17 mouse cellular contexts compared by ENCODE assay signal in genomic region chr14:60427896-60428295, GRCm38 (mm10). TPM values are rescaled to one million over a fixed set of nuclear protein-coding genes. Genes with fewer than 3 reads are reported as not detected.
A peak's percentile ranks its signal among the peaks of the same experiment; 100 is the strongest.
DNase-seq lines count a peak whose midpoint lies in the region; ATAC-seq and TF ChIP-seq lines count a peak whose summit lies in the region.
"Had no signal": no experiment of that assay in that cellular context is flagged by ENCODE, and none has a peak within 500 bp of the region (broad histone marks: within the 10 kb centered on the region; RNA-seq: fewer than 3 reads in every experiment).

No protein-coding gene starts in this region.

- intact Hi-C loops in gastrocnemius, adult 2 months (cut with DNase I) = no loop called here

- H3K36me3 ChIP-seq in heart, embryonic 12.5 days = no peaks in the 10 kb centered on the region
- H3K36me3 ChIP-seq in heart, embryonic 11.5 days (ENCODE audit: control insufficient read depth, insufficient read depth, low read length) = no peaks in the 10 kb centered on the region
- H3K36me3 ChIP-seq in kidney, postnatal 0 days (ENCODE audit: insufficient read depth, low read length) = no peaks in the 10 kb centered on the region
- H3K36me3 ChIP-seq in kidney, embryonic 14.5 days (ENCODE audit: control insufficient read depth, insufficient read depth, low read length) = no peaks in the 10 kb centered on the region
- no peaks in the 10 kb centered on the region for H3K36me3 ChIP-seq in neural tube, embryonic 15.5 days
- H3K36me3 ChIP-seq: lung, embryonic 15.5 days had no signal

- 0 out of 2 replicates have a peak overlapping the region, but pooled peaks have one; percentile 6 for H3K27ac ChIP-seq in heart, embryonic 12.5 days (ENCODE audit: poor library complexity, severe bottlenecking)
- H3K27ac ChIP-seq in heart, embryonic 11.5 days (ENCODE audit: low read depth, low read length) = no peak overlapping the region
- H3K27ac ChIP-seq in kidney, postnatal 0 days = no peak overlapping the region
- no peak overlapping the region for H3K27ac ChIP-seq in kidney, embryonic 14.5 days (ENCODE audit: low read depth, low read length)
- H3K27ac ChIP-seq in neural tube, embryonic 15.5 days (replicated peaks) = 0 out of 2 replicates have a peak overlapping the region, but pooled peaks have one; percentile 5
- H3K27ac ChIP-seq in gastrocnemius, adult 2 months = no peak overlapping the region
- H3K27ac ChIP-seq: forebrain, embryonic 13.5 days; lung, embryonic 15.5 days had no signal

- no peaks in the 10 kb centered on the region for H3K9me3 ChIP-seq in heart, embryonic 12.5 days (replicated peaks)
- no peaks in the 10 kb centered on the region for H3K9me3 ChIP-seq in heart, embryonic 11.5 days (replicated peaks; ENCODE audit: control insufficient read depth, low read length)
- no peaks in the 10 kb centered on the region for H3K9me3 ChIP-seq in kidney, postnatal 0 days (replicated peaks; ENCODE audit: low read length)
- no peaks in the 10 kb centered on the region for H3K9me3 ChIP-seq in kidney, embryonic 14.5 days (ENCODE audit: control insufficient read depth, low read length)
- no peaks in the 10 kb centered on the region for H3K9me3 ChIP-seq in neural tube, embryonic 15.5 days (replicated peaks)
- H3K9me3 ChIP-seq: lung, embryonic 15.5 days had no signal

- H3K9ac ChIP-seq in heart, embryonic 12.5 days = 0 out of 2 replicates have a peak overlapping the region, but pooled peaks have one; percentile 17
- no peak overlapping the region for H3K9ac ChIP-seq in heart, embryonic 11.5 days (ENCODE audit: low read depth, low read length)
- no peak overlapping the region for H3K9ac ChIP-seq in kidney, postnatal 0 days (ENCODE audit: low read depth, low read length)
- no peak overlapping the region for H3K9ac ChIP-seq in kidney, embryonic 14.5 days (ENCODE audit: low read depth, low read length)
- no peak overlapping the region for H3K9ac ChIP-seq in neural tube, embryonic 15.5 days (replicated peaks)
- H3K9ac ChIP-seq: forebrain, embryonic 13.5 days; lung, embryonic 15.5 days had no signal

- H3K27me3 ChIP-seq in heart, embryonic 12.5 days (replicated peaks) = no peaks in the 10 kb centered on the region; the same call in 1 of the 2 replicates
- no peaks in the 10 kb centered on the region for H3K27me3 ChIP-seq in heart, embryonic 11.5 days (ENCODE audit: control insufficient read depth, insufficient read depth, low read length)
- no peaks in the 10 kb centered on the region for H3K27me3 ChIP-seq in kidney, postnatal 0 days (ENCODE audit: insufficient read depth, low read length)
- H3K27me3 ChIP-seq in kidney, embryonic 14.5 days (ENCODE audit: control insufficient read depth, insufficient read depth, low read length) = no peaks in the 10 kb centered on the region
- no peaks in the 10 kb centered on the region for H3K27me3 ChIP-seq in neural tube, embryonic 15.5 days (replicated peaks)
- H3K27me3 ChIP-seq: forebrain, embryonic 13.5 days; lung, embryonic 15.5 days had no signal

- peak; percentile 31 for DNase-seq in kidney, postnatal 0 days (ENCODE audit: low spot score)
- DNase-seq in brain, adult 2 months (ENCODE audit: low read depth, low spot score) = peak; percentile 61
- no peak for DNase-seq in gastrocnemius, adult 2 months
- DNase-seq: B cell, adult 2 months; cerebellum, adult 11-12 months; gastrocnemius, postnatal 10 days; kidney, adult 2 months; left cerebral cortex, postnatal 4 days; thymus, postnatal 4 days had no signal

- 11% methylated on average over 3 of the region's 3 CpGs for WGBS in heart, embryonic 12.5 days
- WGBS in heart, embryonic 11.5 days (ENCODE audit: insufficient replicate concordance) = 17% methylated on average over 3 of the region's 3 CpGs
- WGBS in kidney, postnatal 0 days = 22% methylated on average over 3 of the region's 3 CpGs
- WGBS in kidney, embryonic 14.5 days = 44% methylated on average over 3 of the region's 3 CpGs
- 51% methylated on average over 3 of the region's 3 CpGs for WGBS in neural tube, embryonic 15.5 days

- no peak overlapping the region for H3K4me3 ChIP-seq in heart, embryonic 12.5 days
- H3K4me3 ChIP-seq in heart, embryonic 11.5 days (ENCODE audit: low read depth, low read length) = no peak overlapping the region
- no peak overlapping the region for H3K4me3 ChIP-seq in kidney, postnatal 0 days (replicated peaks; ENCODE audit: low read depth, low read length)
- no peak overlapping the region for H3K4me3 ChIP-seq in kidney, embryonic 14.5 days (ENCODE audit: low read length)
- no peak overlapping the region for H3K4me3 ChIP-seq in neural tube, embryonic 15.5 days (replicated peaks)
- H3K4me3 ChIP-seq in gastrocnemius, adult 2 months = no peak overlapping the region
- H3K4me3 ChIP-seq: forebrain, embryonic 13.5 days; lung, embryonic 15.5 days had no signal

- H3K4me2 ChIP-seq in heart, embryonic 12.5 days = peak overlapping the region; percentile 32; the same call in 1 of the 2 replicates
- H3K4me2 ChIP-seq in heart, embryonic 11.5 days = no peak overlapping the region
- no peak overlapping the region for H3K4me2 ChIP-seq in kidney, postnatal 0 days (ENCODE audit: low read length)
- no peak overlapping the region for H3K4me2 ChIP-seq in kidney, embryonic 14.5 days (replicated peaks; ENCODE audit: low read depth, low read length)
- no peak overlapping the region; the same call in 1 of the 2 replicates for H3K4me2 ChIP-seq in neural tube, embryonic 15.5 days
- H3K4me2 ChIP-seq: forebrain, embryonic 13.5 days; liver, embryonic 11.5 days; lung, embryonic 15.5 days had no signal

- ATAC-seq in heart, embryonic 12.5 days (ENCODE audit: insufficient number of reproducible peaks, low FRiP score) = 0 out of 2 replicates have a peak, but pooled peaks have one; percentile 11
- no peak; the same call in 1 of the 2 replicates for ATAC-seq in heart, embryonic 11.5 days (replicated peaks; ENCODE audit: insufficient number of reproducible peaks, low FRiP score, low TSS enrichment)
- no peak for ATAC-seq in kidney, postnatal 0 days (replicated peaks; ENCODE audit: low FRiP score, low read depth)
- ATAC-seq in kidney, embryonic 14.5 days (ENCODE audit: low FRiP score, low TSS enrichment) = no peak
- no peak for ATAC-seq in neural tube, embryonic 15.5 days (ENCODE audit: low FRiP score)
- ATAC-seq in CD4-positive, CD25-positive, alpha-beta regulatory T cell, adult 4 months = no peak
- ATAC-seq: forebrain, embryonic 13.5 days had no signal

- peaks cover 33% of the 10 kb centered on the region for H3K4me1 ChIP-seq in heart, embryonic 12.5 days (replicated peaks)
- H3K4me1 ChIP-seq in heart, embryonic 11.5 days (ENCODE audit: control insufficient read depth, insufficient read depth, low read length) = peaks cover 9% of the 10 kb centered on the region; the same call in 1 of the 2 replicates
- H3K4me1 ChIP-seq in kidney, postnatal 0 days (replicated peaks; ENCODE audit: insufficient read depth, low read length) = peaks cover 3% of the 10 kb centered on the region; the same call in 1 of the 2 replicates
- 0 out of 2 replicates have a peak, but pooled peaks cover 7% of the 10 kb centered on the region for H3K4me1 ChIP-seq in kidney, embryonic 14.5 days (ENCODE audit: control insufficient read depth, insufficient read depth, low read length)
- peaks cover 17% of the 10 kb centered on the region for H3K4me1 ChIP-seq in neural tube, embryonic 15.5 days
- H3K4me1 ChIP-seq: lung, embryonic 15.5 days had no signal

- no peak for TF ChIP-seq CTCF in kidney, postnatal 0 days (IDR thresholded peaks at IDR 0.05; ENCODE audit: low read depth)
- no peak for TF ChIP-seq CTCF in gastrocnemius, adult 2 months (IDR thresholded peaks at IDR 0.05)

RNA-seq across cellular contexts. Expression of gene Amer2, which starts 54.8 kb away (rescaled TPM):
- polyA plus RNA-seq in heart, embryonic 12.5 days (2016; fragmentation: Nextera tagmentation; extraction: Ambion mirVana) = 1.1 TPM in 2 replicates
- 0.50 and 0.54 TPM in 2 replicates for polyA plus RNA-seq in heart, embryonic 11.5 days (2014; fragmentation: Nextera tagmentation; extraction: Ambion mirVana)
- polyA plus RNA-seq in kidney, postnatal 0 days (2015; fragmentation: Nextera tagmentation; extraction: Ambion mirVana) = 1.2 and 1.5 TPM in 2 replicates
- polyA plus RNA-seq in kidney, embryonic 14.5 days (2014; fragmentation: Nextera tagmentation; extraction: Ambion mirVana) = 2.1 and 2.4 TPM in 2 replicates
- 21.8 and 30.5 TPM in 2 replicates for polyA plus RNA-seq in neural tube, embryonic 15.5 days (2015; fragmentation: Nextera tagmentation; extraction: Ambion mirVana)
- under 1 TPM in 1 of 2 experiments, not detected in 1; 0.03 TPM for total RNA-seq in gastrocnemius, adult 2 months (2021)
- not detected for polyA plus RNA-seq in CD4-positive, CD25-positive, alpha-beta regulatory T cell, adult 4 months (2017; shearing (Covaris generic))

Comparison
In these comparisons a context has a peak if more than half of its experiments do, and no peak if none do; other contexts are left out.
1. H3K27ac ChIP-seq: peak in heart, embryonic 12.5 days (single experiment) and neural tube, embryonic 15.5 days (single experiment); none in heart, embryonic 11.5 days (single experiment), kidney, postnatal 0 days (single experiment), kidney, embryonic 14.5 days (single experiment) and gastrocnemius, adult 2 months (single experiment).